Mouse (Mus musculus): ENCODE data around the gene Actrt2. TPM values are rescaled to one million over a fixed set of nuclear protein-coding genes. Genes with fewer than 3 reads are reported as not detected.

The Actrt2 gene
- polyA plus RNA-seq (2015; fragmentation: Nextera tagmentation; extraction: Ambion mirVana) = not detected in 2 replicates

DNA sequence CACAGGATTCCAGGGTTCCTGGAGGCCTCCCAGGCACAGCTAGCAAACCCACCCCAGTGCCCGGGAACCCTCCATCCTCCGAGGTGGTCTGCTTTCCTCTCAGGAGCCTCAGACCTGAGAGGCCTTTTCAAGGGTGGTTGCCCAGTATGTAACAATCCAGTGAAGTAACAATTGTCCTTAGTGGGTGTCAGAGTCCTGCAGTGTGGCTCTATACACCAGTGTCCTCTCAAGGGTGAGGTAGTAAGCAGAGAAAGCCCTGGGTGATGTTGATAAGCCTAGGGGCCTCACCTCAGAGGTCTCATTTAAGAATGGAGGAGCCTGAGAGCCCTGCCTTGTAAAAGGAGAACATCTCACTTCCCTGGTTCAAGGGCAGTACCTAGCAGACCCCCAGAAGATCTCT lies at the start of gene Actrt2:
Gene Actrt2, minus strand, starts transcription at position 101 of the 400 bp plus-strand sequence.
- no peak within 1 kb of the TSS for H3K4me2 ChIP-seq (replicated peaks)

DNA sequence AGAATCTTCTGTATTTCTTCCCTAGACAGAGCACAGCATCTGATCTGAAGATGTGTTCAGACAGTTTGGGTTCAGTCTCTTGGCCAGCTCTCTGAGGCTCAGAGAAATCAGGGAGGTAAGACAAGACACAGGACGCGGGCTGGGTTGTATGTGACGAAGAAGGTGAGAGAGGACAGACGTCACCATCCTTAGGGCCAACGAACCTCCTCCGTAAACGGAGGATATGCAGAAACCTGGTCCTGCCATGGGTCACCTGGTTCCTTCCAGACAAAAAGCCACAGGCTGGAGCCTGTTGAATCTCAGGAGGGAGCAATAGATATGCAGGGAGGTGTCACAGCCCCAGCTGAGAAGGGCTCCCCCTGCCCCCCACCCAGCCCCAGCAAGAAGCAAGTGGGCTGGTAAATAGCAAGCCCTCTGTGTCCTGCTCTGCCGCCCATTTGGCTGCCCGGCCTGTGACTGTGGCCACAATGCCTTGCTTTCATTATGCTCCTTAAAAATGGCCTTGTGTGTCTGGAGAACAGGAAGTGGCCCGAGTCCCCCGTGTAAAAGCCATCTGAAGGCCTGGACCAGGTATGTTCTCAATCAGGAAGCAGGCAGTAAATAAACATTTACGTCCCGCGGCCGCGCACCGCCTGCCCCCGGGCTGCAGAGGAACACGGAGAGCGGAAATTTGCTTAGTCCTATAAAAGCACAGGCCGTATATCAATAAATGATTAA lies 41.9 kb upstream of the Actrt2 start:
- Histone ChIP-seq H3K4me2 (replicated peaks) (peak overlapping the region; percentile 15; the same call in 1 of the 2 replicates), H3K9ac (no peak overlapping the region), H3K36me3 (no peaks in the 10 kb centered on the region), H3K27me3 (replicated peaks) (no peaks in the 10 kb centered on the region; the same call in 1 of the 2 replicates), H3K27ac (no peak overlapping the region), H3K4me1 (replicated peaks) (no peaks in the 10 kb centered on the region), H3K9me3 (no peaks in the 10 kb centered on the region), H3K4me3 (replicated peaks) (no peak overlapping the region)
- 37% methylated on average over 21 of the region's 21 CpGs for WGBS
- 0 out of 2 replicates have a peak, but pooled peaks have one; percentile 34 for ATAC-seq

More for the DNA sequence above, at the start of gene Actrt2:
- Histone ChIP-seq H3K4me1 (replicated peaks) (no peaks in the 10 kb centered on the region), H3K4me3 (replicated peaks) (no peak within 1 kb of the TSS), H3K36me3 (no peaks in the 10 kb centered on the region), H3K9ac (no peak within 1 kb of the TSS), H3K9me3 (no peaks in the 10 kb centered on the region), H3K27ac (no peak within 1 kb of the TSS), H3K27me3 (replicated peaks) (0 out of 2 replicates have a peak, but pooled peaks cover 4% of the 10 kb centered on the region)
- ATAC-seq = no peak
- WGBS = 76% methylated on average over 2 of the region's 2 CpGs

DNA sequence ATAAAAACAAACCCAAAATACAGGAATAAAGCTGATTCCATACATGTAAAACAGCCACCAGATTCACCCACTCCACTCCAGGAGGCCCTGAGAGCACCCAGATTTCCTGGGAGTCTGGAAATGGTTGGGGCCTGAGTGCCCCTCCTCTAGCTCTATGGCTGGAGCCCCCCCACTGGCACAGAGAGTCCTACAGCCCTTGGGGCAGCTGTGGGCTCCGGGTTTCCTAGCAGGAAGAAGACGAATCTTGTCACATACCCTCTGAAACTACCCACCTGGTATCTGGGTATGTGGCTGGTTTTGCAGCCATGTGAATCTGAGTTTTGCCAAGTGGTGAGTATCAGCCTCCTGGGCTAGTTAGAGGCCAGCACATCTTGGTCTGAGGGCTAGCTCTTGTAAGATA lies 41.1 kb upstream of the Actrt2 start:
- Histone ChIP-seq H3K4me2 (replicated peaks) (no peak overlapping the region), H3K4me3 (replicated peaks) (no peak overlapping the region), H3K36me3 (no peaks in the 10 kb centered on the region), H3K9me3 (no peaks in the 10 kb centered on the region), H3K27ac (no peak overlapping the region), H3K9ac (no peak overlapping the region), H3K27me3 (replicated peaks) (no peaks in the 10 kb centered on the region; the same call in 1 of the 2 replicates), H3K4me1 (replicated peaks) (no peaks in the 10 kb centered on the region)
- no peak for ATAC-seq
- WGBS = 68% methylated on average over 2 of the region's 2 CpGs

DNA sequence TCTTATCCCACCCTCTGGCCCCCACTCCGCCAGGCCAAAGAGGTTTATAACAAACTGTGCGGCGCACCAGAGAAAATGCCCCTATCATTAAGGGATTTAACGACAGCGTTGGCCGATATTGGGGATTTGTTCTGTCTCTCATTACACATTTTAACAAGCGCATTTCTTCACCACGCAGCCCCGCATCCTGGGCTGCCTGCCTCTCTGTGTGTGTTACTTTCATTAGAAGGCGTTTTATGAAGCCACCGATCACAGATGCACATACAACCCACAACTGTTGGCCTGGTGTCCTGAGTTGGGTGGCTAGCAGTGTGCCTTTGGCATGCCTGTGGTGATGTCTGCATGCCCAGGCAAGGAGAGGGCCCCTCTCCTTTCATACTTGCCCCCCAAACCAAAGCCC lies 40.6 kb upstream of the Actrt2 start:
- 82% methylated on average over 11 of the region's 11 CpGs for WGBS
- no peaks in the 10 kb centered on the region for H3K4me1 ChIP-seq (replicated peaks)
- H3K9me3 ChIP-seq = no peaks in the 10 kb centered on the region
- H3K27ac ChIP-seq = no peak overlapping the region
- no peak overlapping the region for H3K4me2 ChIP-seq (replicated peaks)
- H3K27me3 ChIP-seq (replicated peaks) = no peaks in the 10 kb centered on the region; the same call in 1 of the 2 replicates
- no peaks in the 10 kb centered on the region for H3K36me3 ChIP-seq
- ATAC-seq = no peak
- H3K9ac ChIP-seq = no peak overlapping the region
- H3K4me3 ChIP-seq (replicated peaks) = no peak overlapping the region

DNA sequence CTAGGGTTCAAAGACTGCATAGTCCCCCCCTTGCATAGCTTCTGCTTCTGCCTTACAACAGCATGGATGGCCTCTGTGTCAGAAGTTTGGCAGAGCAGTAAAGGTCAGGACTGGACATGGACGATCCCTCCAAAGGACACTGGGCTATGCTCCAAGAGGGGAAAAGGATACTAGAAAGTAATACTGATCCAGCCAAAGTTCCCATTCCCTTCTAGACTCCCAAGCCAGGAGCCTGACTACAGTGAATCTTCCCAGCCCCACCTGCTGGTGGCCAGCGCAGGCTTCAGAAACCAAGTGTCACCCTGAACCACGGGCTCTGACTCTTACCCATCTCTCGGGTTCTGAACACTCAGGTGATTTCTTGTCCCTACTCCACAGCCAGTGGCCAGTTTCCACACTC lies 39.9 kb upstream of the Actrt2 start:
- Histone ChIP-seq H3K27ac (no peak overlapping the region), H3K9ac (no peak overlapping the region), H3K4me2 (replicated peaks) (no peak overlapping the region), H3K27me3 (replicated peaks) (no peaks in the 10 kb centered on the region; the same call in 1 of the 2 replicates), H3K4me3 (replicated peaks) (no peak overlapping the region), H3K9me3 (no peaks in the 10 kb centered on the region), H3K4me1 (replicated peaks) (no peaks in the 10 kb centered on the region), H3K36me3 (no peaks in the 10 kb centered on the region)
- no peak for ATAC-seq
- 83% methylated on average over 4 of the region's 4 CpGs for WGBS

DNA sequence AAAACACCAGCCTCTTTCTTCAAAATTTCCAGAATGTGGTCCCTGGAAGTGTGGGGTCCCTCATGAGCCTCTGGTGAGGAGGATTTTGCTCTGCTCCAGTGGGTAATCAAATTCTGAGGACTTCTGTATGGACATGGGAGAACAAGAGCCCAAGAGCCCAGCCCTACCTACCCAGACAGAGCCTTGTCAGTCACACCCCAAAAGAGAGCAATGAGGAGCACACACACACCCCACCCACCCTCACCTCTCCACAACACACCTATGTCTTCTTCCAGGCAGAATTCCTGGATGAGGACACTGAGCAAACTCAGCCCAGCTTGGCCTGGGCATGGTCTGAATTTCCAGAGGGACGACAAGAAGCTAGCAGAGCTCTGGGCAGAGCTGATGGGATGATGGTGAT lies 38.8 kb upstream of the Actrt2 start:
- no peak for ATAC-seq
- H3K4me3 ChIP-seq (replicated peaks) = no peak overlapping the region
- no peaks in the 10 kb centered on the region for H3K36me3 ChIP-seq
- no peaks in the 10 kb centered on the region for H3K9me3 ChIP-seq
- no peaks in the 10 kb centered on the region for H3K4me1 ChIP-seq (replicated peaks)
- no peak overlapping the region for H3K9ac ChIP-seq
- no peak overlapping the region for H3K27ac ChIP-seq
- 59% methylated on average over 1 of the region's 1 CpGs for WGBS
- no peak overlapping the region for H3K4me2 ChIP-seq (replicated peaks)
- no peaks in the 10 kb centered on the region; the same call in 1 of the 2 replicates for H3K27me3 ChIP-seq (replicated peaks)

DNA sequence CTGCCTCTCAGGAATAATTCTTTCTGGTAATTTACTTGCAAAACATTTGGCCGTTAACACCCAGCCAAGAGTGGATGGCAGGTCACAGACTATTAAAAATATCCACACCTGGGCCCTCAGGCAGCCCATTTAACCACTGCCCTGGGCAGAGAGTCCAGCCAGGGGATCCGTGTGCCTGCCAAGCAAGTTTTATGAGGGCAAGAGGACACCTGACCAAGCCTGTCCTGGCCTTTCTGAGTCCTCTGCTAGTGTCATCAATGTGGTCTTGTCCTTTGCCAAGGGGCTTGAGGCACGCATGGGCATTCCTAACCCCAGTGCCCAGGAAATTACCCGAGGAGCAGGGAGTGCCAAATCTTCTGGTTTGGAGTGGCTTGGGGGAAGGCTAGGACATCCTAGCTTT lies 38.0 kb upstream of the Actrt2 start:
- H3K4me1 ChIP-seq (replicated peaks) = no peaks in the 10 kb centered on the region
- H3K4me3 ChIP-seq (replicated peaks) = no peak overlapping the region
- WGBS = 79% methylated on average over 4 of the region's 4 CpGs
- no peaks in the 10 kb centered on the region for H3K9me3 ChIP-seq
- H3K4me2 ChIP-seq (replicated peaks) = no peak overlapping the region
- H3K27me3 ChIP-seq (replicated peaks) = no peaks in the 10 kb centered on the region; the same call in 1 of the 2 replicates
- H3K9ac ChIP-seq = no peak overlapping the region
- H3K36me3 ChIP-seq = no peaks in the 10 kb centered on the region
- no peak overlapping the region for H3K27ac ChIP-seq
- no peak for ATAC-seq

DNA sequence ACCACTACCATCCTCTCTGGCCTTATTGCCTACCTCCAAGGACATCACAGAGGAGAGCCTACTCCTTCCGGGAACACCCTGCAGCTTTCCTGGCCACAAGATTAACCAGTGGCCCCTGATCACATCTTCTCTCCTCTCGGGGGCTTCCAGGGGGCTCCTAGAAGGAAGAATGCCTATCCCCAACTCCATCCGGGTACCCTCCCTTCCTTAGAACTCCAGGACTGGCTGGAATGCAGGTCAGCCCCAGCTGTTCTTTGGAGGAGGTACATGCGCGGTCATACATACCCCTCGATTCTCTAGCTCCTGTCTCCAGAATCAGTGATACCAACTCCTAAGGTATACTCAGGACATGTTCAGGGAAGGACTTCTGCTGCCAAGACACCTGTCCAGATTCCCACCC lies 37.4 kb upstream of the Actrt2 start:
- 85% methylated on average over 6 of the region's 6 CpGs for WGBS
- Histone ChIP-seq H3K9me3 (no peaks in the 10 kb centered on the region), H3K27me3 (replicated peaks) (no peaks in the 10 kb centered on the region; the same call in 1 of the 2 replicates), H3K27ac (no peak overlapping the region), H3K4me1 (replicated peaks) (no peaks in the 10 kb centered on the region), H3K4me3 (replicated peaks) (no peak overlapping the region), H3K4me2 (replicated peaks) (no peak overlapping the region), H3K9ac (no peak overlapping the region), H3K36me3 (no peaks in the 10 kb centered on the region)
- no peak for ATAC-seq

DNA sequence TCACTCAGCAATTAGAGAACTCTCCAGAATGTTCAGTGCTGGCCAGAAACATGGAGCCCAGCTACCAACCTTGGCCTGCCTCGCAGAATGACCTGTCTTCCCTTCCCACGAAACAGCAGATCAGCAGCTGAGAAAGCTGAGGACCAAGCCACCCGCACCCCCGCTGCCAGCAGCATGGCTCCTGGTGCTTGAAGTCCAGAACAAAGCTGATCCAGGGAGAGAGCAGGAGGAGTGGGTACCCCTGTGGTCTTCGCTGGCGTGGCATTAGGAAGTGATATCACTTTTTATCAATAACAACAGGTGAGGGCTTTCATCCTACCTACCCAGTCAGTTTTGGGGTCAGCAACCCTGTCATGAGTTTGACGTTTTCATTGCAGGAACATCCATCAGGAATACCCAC lies 36.9 kb upstream of the Actrt2 start:
- Histone ChIP-seq H3K27me3 (replicated peaks) (no peaks in the 10 kb centered on the region; the same call in 1 of the 2 replicates), H3K9me3 (no peaks in the 10 kb centered on the region), H3K9ac (no peak overlapping the region), H3K27ac (no peak overlapping the region), H3K4me1 (replicated peaks) (no peaks in the 10 kb centered on the region), H3K36me3 (no peaks in the 10 kb centered on the region), H3K4me2 (replicated peaks) (no peak overlapping the region), H3K4me3 (replicated peaks) (no peak overlapping the region)
- no peak for ATAC-seq
- WGBS = 85% methylated on average over 7 of the region's 7 CpGs

DNA sequence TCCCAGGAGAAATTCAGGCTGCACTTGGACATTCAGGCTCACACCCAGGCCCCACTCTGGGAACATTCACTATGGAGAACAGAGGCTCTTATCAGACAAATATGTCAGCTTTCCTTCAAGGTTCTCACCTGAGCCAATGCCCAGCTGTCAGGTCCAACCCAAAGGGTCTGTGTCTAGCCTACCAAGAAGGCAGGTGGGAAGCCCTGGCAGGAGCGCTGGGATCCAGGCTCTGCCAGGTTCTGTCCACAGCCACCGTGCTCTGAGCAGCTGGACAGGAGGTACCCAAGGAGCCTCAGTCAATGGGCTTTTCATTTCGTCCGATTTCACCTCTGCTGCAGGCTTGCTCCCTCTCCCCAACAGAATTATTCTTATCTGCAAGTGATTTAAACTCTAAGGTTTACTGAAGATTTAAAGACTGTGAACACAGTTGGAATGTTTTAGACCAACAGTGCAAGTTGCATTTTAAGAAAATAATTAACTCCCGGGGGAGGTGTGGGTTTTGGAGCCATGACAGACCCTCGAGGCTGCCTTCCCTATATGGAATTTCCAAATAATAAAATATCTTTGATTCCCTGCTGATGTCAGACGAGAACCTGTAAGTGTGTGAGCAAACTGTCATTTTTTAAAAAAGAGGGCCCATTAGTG lies 35.9 kb upstream of the Actrt2 start:
- Histone ChIP-seq H3K4me2 (replicated peaks) (no peak overlapping the region), H3K9ac (no peak overlapping the region), H3K27ac (no peak overlapping the region), H3K4me1 (replicated peaks) (no peaks in the 10 kb centered on the region), H3K36me3 (no peaks in the 10 kb centered on the region), H3K27me3 (replicated peaks) (no peaks in the 10 kb centered on the region; the same call in 1 of the 2 replicates), H3K9me3 (no peaks in the 10 kb centered on the region), H3K4me3 (replicated peaks) (no peak overlapping the region)
- ATAC-seq = no peak
- 59% methylated on average over 7 of the region's 7 CpGs for WGBS

DNA sequence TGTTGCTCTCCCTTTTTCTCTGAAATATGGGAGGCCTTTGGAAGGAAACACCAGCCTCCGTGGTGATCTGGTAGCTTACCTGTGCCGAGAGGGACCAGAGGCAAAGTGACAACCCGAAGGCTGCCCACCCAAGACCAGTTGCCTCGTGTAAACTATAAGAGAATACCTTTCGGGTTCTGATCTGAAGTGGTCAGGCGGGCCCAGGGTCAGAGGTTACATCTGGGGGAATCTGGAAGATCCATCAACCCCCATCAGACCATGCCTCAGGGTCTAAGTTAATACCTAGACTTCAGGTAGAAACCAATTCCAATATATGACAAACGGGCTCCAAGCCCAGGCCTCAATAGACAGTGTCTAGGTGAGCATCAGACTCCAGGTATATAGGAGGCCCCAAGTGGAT lies 35.3 kb upstream of the Actrt2 start:
- Histone ChIP-seq H3K27me3 (replicated peaks) (no peaks in the 10 kb centered on the region), H3K9ac (no peak overlapping the region), H3K27ac (no peak overlapping the region), H3K36me3 (no peaks in the 10 kb centered on the region), H3K4me1 (replicated peaks) (no peaks in the 10 kb centered on the region), H3K4me3 (replicated peaks) (no peak overlapping the region), H3K9me3 (no peaks in the 10 kb centered on the region), H3K4me2 (replicated peaks) (no peak overlapping the region)
- 80% methylated on average over 7 of the region's 7 CpGs for WGBS
- ATAC-seq = no peak

DNA sequence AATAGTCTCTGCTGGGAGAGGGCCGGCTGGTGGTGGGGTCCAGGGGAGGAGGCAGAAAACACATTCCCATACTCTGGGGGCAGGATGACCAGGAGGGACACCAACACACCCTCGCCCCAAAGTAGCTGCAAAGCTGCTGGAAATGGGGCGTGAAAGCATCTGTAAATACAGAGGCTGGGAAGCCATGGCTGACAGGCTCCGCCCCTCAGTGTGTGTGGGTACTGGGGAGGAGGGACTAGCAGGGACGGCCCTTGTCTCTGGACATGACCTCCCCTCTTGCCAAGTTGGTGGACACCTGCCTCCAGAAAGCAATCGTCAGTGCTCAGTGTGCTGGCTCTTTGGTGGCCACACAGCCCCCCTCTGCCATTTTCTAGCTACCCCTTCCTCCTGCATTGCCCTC lies 34.5 kb upstream of the Actrt2 start:
- H3K27me3 ChIP-seq (replicated peaks) = no peaks in the 10 kb centered on the region
- WGBS = 60% methylated on average over 6 of the region's 6 CpGs

More for the DNA sequence above, 34.5 kb upstream of the Actrt2 start:
- no peak overlapping the region for H3K9ac ChIP-seq
- H3K4me3 ChIP-seq (replicated peaks) = no peak overlapping the region
- ATAC-seq = no peak
- no peaks in the 10 kb centered on the region for H3K4me1 ChIP-seq (replicated peaks)
- H3K4me2 ChIP-seq (replicated peaks) = no peak overlapping the region
- no peaks in the 10 kb centered on the region for H3K9me3 ChIP-seq
- H3K36me3 ChIP-seq = no peaks in the 10 kb centered on the region
- no peak overlapping the region for H3K27ac ChIP-seq

Measured in intestine, embryonic 15.5 days (tissue).